Mouse (Mus musculus) megakaryocyte-erythroid progenitor cell, adult 5-6 weeks (primary cell): ENCODE results near the gene Sez6. TPM values are rescaled to one million over a fixed set of nuclear protein-coding genes. Genes with fewer than 3 reads are reported as not detected.

Experiments
- ATAC-seq: replicated peaks from 2 replicates; pipeline ENCODE4 v1.8.0; 2016; ENCODE audit warnings: mild to moderate bottlenecking, inconsistent platforms; ENCODE audit not compliant: severe bottlenecking, poor library complexity, low FRiP score, low TSS enrichment
- total RNA-seq, 2 experiments: library from RNA; stranded (forward) in 1 of 2; stranded (reverse) in 1 of 2; fragments of 200-1000, 215-1000 nt in 1 of 2; fragments of >200 nt in 1 of 2; fragmentation: Nextera tagmentation in 1 of 2; gene quantifications; 2 replicates each; pipeline ENCODE4 v1.2.3; 2014 to 2017

The Sez6 gene
- total RNA-seq, 2 experiments from 2014 or later: not detected

DNA sequence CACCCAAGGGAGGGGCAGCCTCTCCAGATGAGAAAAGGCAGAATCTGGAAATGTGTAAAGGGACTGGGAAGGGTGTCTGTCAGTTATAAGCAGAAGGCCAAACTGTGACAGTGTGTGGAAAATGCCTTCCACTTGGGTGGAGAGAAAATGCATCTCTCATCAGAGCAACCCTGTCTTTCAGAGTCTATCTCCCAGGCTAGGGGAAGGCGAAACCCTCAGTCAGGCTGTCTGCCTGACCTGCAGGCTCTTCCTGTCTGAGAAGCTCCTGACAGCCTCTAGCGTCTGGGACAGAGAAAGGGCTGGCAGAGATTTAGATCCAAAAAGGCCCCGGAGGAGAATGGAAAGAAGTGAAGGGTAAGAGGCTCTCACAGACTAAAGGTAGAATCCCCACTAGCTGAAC lies 26.8 kb upstream of the Sez6 start:
- no peak for ATAC-seq

DNA sequence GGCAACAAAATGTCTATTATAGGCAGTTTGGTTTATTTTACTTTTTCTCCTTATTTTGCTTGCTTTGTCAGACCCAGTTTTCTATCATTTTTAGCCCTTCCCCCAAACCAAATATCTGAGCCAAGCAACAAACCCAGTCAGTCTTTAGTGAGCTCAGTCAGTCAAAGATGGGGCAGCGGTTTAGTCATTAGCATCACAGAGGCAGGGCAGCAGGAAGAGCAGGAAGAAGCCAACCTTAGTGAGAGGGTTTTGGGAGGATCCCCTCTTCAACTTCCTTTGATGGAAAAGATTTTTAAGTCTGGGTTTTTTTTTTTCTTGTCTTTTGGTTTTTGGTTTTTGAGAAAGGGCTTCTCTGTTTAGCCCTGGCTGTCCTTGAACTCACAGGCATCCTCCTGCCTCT lies 25.9 kb upstream of the Sez6 start:
- ATAC-seq: no peak

DNA sequence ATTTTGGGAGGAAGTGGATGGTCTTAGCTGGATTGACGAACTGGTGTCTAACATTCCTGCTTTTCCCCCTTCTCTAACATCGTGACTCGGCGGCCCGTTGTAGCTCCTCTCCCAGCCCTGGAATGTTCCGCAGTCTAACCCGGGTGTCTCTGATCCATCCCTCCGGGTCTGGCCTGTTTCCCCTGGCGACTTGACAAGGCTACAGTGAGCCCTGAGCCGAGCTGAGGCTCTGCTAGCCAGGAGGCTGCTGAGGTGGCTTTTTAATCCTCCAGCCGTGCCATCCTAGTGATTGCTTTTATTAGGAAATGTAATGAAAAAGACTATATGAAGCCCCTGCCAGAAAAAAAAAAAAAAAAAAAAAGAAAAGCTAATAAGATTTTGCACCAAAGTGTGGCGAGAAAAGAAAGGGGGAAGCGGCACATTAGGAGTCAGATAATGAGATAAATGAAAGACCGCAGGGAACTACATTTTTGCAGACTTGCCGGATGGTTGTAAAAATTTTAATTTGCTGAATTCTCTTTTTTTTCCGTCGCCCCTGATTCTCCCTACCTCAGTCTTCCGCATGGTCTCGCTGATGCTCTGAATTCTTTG lies 24.4 kb upstream of the Sez6 start:
- ATAC-seq: no peak

DNA sequence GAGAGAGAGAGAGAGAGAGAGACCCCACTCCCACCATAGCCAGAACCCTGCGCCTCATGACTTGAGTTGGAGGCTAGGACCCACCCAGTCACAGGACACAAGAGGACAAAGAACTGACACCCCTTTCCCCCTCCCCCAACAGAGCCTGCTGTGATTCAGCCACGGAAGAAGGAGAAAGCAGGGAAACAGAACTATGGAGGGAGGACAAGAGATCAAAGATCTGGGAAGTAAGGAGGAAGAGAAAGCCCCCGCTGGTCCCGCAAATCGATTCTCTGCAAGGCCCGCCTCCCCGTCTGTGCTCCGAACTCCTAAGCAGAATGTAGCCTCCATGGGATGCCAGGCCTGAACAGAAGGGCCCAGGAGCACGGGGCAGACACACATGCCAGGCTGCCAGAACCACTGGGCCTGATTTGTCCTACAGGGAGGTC lies 23.8 kb upstream of the Sez6 start:
- ATAC-seq: no peak

DNA sequence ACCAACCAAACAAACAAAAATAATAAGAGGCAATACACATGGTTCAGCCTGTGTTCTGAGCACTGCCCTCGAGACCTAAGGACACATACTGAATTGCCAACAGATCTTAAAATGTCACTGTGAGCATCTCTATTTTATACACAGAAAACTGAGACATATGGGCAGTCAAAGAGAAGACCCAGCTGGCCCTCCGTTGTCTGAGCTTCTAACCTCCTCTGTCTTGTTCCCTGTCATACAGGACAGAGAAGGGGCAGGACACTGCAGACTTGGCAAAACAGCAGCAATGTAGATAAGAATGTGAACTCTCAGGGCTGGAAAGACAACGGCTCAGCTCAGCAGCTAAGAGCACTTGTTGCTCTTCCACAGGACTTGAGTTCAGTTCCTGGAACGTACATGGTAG lies 22.1 kb upstream of the Sez6 start:
- no peak for ATAC-seq

DNA sequence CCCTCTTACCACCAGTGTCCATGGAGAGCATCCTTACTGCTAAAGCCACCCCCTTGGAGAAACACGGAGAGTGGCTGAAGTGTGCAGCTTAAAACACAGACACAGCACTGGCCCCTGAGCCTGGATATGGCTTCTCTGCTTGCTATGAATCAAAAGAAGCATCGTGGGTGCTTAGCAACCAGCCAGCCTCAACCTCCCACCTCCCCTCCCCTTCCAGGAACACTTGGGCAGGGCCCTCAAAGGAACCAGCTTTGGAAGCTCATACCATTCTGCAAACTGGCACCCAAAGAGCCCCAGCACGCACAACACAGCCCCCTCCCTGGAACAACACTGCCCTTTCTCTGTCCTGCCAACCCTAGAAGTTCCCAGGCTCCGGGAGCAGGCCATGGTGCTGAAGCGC lies 21.2 kb upstream of the Sez6 start:
- no peak for ATAC-seq

DNA sequence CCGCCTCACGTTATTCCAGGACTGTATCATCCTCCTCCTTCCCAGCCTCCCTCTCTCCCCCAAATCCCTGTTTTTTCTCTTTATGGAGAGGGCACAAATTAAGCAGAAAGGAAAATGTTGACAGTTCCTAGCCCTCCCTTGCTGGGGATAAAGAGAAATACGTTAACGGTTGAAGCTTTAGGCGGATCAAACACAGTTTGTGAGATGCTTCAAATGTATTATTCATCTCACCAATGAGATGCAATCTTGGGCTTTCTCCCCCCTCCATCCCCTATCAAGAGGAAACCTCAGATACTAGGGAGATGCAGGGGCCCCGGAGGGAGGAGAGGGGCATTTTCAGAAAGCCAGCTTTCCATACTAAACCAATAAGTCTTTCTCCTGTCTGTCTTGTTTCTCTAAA lies 20.8 kb upstream of the Sez6 start:
- ATAC-seq: no peak

DNA sequence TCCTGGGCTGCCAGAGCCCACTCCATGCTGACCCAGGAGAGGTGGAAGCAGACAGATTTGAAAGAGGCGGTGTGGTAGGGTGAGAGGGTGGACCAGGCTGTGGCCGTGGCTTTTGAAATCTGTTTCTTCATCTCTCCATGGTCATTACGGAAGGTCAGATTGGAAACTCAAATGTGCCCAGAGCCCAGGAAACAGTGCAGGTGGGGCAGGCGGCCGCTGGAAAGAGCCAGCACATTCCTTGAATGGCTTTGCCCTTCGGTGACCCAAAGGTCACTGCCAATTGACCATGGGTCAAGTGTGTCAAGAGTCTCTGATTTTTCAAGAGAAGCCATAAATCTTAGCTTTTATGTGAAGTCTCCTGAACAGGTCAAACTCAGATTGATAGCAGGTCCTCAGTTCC lies 17.1 kb upstream of the Sez6 start:
- no peak for ATAC-seq

DNA sequence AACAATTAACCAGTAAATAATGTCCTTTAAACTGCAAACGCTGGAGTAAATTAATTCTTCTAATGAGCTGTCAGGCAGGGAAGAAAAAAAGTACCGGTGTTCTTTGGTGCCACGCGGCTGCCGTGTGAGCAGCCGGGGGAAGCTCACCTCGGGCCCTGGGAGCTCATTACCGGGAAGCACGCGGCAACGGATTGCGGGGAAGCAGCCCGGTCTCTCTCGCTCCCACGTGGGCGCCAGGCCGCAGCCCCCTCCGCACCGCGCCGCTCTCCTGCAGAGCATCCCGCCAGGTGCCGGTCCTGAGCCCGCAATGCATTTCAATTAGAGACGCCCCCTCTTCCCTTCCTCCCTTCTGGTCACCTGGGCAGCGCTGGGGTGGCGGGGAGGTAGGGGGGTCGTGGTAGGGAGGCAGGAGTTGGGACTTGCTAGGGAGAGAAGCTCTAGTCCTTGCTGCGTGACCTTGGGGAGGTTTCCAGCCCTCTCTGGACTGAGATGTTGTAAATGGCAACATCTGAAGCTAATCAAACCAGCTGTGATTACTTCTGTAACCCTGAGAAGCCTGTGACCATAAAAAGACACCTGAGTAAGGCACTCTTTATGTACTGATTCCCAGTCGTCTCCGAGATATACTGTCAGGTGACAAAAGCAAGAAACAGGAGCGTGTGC lies 15.9 kb upstream of the Sez6 start:
- ATAC-seq: no peak

DNA sequence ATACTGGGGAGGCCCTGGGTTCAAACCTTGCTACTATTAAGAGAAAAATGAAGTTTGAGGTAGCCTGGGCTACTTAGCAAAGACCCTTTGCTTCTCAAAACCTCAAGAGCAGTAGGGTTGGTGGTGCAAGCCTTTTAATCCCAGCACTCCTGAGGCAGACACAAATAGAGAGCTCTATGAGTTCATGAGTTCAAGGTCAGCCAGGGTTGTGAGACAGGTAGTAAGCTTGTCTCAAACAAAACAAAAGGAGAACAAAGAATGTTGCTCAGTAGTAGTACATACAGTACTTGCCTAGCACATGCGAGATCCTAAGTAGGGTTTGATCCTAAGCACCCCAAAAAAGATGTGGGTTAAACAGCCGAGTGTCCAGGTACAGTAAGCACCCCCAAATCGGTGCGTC lies 13.9 kb upstream of the Sez6 start:
- no peak for ATAC-seq

DNA sequence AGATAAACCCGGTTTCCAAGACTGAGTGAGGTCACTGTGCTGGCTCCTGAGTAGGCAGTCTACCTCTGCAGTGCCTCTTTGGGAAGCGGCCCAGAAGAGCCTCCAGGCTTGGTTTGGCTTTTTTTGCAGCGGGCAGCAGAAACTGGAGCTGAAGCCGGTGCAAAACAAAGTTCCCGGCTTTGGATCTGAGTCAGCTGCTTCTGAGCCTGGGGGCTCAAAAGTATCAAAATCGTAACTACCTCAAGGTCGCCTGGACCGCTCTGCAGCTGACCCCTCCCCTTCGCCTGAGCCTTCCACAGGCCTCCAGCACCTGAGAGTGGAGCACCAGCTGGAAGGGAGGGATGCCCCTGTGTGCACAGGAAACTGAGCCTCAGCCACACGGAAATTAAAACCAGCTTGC lies 13.4 kb upstream of the Sez6 start:
- no peak for ATAC-seq

DNA sequence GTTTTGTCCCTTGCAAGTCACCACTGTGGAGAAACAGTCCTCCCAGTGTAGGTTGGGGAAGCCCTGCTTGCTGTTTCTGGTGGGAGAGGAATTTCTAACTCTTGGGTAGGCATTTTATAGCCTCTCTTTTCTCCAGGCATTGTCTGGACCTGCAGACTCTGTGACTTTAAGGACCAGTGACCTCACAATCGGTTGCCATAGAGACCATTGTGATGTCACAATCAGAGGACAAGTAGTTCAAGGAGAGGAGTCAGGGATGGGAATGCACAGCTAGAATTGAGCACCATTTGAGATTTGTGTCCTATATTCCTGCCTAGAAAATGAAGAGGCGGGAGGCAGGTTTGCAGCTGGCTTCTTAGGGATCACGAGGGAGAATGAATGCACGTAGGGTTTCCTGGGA lies 7.3 kb upstream of the Sez6 start:
- ATAC-seq: no peak

DNA sequence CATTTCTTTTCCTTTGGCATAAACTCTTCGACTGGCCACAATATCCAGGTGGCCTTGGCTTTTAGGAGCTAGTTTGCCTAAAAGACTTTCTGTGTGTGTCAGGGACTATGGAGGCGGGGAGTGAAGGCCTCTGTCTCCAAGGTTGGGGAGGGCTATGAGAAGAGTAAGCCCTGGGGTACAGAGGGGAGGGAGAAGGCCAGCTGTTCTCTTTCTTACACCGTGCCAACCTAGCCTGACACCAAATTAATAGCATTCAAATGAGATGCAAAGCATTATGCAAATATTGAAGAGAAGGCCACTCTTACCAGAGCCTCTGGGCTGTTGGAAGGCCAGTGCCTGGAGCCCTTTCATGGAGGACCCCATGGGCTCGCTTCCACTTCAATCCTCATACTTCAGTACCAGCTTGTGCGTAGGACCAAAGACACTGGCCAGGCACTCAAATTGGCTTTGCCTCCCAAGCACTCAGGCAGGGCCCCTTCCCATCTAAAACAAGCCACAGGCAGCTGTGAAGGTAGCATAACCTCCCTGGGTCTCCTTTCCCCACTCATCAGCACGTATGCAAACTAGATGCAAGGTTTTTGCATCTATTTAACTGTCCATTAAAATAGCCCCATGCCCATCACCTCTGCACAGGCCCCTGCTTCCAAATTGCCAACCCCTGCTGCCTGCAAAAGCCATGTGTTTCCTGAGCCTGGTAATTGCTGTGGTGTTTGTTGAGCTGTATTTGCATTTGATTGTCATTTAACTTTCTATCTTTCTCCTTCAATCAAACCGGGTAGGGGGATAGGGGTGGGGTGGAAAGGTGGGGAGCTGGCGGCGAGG lies 4.6 kb upstream of the Sez6 start:
- no peak for ATAC-seq

DNA sequence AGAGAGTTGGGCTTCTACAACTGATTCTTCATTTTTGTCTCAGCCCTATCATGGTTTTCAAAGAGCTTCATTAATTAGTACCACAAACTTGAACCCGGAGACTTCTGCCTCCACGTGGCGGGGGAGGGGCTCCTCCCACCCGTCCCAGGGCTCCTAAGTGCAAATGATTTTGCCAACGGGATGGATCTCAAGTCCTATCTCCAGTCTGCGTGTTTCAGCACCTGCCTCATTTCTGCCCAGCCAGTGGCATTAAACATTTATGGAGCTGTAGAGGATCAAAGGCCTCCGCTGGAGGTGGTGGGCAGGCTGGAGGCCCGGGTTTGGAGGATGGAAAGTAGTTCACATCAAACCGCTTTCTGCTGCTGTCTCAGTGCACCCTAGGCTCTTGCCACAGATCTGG lies 3.9 kb upstream of the Sez6 start:
- no peak for ATAC-seq

DNA sequence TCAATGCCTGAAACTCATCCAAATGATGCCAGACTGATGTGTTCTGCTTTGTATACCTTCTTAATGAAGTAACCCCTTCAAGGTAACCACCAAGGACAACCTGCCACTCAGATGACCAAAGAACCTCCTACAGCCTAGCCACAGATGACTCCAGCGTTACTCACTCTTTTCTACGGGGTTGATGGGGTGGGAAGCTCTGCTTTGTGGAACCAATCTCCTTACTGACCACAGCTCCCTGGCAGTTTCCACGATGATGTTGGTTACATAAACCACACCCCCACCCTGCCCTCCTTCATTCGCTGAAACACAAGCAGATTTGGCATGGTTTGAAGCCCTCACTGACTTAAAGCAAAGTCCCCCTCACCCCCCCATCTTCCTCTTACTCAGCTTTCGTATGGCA lies 2.8 kb upstream of the Sez6 start:
- no peak for ATAC-seq

DNA sequence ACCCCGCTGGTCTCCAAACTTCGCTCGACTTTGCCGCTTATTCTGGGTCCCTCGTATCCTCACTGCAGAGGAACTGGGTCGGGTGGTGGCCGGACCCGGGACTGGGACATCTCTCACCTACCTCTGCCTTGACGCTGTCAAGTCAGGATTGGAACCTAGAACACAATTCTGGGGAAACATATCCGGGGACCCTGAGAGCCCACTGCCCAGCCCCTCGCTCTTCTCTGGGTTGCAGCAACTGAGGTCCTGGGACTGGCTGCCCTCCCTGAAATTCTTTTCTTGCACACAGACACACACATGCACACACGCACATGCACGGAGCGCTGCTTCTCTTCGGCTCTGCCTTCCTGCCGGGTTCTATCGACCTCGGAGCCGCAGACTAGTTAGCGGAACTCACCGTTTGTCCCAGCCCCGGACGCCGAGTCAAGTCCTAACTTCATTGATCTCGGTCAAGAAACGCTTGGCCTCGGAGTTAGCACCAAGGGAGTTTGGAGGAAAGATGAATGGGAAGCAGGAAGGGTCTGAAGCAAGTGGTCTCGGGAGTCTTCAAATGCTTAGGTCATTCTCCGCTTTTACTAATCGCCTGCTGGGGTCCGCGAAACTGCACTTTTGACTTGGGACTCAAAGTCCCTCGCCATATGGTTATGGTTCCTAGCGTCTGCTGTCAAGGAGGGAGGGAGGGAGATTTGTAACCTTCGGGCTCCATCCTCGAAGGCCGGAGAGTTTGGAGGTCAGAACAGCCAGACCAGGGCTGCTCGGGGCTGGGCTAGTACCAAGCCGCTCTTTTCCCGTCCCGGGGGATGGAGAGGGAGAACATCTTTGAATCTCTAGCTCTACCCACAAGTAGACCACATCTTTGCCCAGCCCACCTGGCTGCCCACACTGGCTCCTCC lies 1.2 kb downstream of the Sez6 start:
- ATAC-seq: no peak

DNA sequence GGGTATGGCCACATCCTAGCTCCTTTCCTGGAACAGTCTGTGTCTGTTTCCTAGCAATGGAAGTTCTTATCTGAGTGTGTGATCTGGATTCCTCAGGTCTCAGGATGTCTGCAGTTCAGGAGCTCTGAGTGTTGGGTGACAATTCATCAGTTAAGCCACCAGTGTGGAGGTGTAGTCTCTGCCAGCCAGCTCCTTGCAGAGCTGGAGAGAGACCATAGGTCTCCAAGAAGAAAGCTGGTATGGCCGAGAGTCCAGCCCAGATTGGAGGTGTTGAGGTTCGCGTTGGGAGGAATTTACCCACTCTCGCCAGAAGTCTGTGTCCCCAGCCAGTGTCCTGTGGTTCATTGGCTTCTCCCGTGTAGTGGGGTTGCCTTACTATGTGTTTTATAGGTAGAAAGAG lies 2.0 kb downstream of the Sez6 start:
- no peak for ATAC-seq

DNA sequence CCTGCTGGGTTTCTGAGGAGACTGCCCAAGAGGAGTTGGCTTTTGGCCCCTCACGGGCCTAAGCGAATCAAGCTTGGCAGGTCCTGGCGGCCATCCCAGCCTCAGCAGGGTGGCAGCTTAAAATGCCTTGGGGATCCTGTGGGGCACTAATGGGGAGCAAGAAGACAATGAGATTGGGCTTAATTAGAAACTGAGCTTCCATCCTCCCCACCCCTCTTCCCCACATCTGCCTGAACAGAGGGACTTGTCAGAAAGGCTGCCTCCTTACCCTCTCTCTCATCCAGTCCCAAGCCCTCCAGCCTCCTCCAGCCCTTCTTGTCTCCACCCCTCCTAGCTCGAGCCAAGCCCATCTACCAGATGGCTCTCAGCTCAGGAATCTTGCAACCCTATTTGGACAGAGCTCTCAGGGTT lies 3.5 kb downstream of the Sez6 start:
- ATAC-seq: no peak

DNA sequence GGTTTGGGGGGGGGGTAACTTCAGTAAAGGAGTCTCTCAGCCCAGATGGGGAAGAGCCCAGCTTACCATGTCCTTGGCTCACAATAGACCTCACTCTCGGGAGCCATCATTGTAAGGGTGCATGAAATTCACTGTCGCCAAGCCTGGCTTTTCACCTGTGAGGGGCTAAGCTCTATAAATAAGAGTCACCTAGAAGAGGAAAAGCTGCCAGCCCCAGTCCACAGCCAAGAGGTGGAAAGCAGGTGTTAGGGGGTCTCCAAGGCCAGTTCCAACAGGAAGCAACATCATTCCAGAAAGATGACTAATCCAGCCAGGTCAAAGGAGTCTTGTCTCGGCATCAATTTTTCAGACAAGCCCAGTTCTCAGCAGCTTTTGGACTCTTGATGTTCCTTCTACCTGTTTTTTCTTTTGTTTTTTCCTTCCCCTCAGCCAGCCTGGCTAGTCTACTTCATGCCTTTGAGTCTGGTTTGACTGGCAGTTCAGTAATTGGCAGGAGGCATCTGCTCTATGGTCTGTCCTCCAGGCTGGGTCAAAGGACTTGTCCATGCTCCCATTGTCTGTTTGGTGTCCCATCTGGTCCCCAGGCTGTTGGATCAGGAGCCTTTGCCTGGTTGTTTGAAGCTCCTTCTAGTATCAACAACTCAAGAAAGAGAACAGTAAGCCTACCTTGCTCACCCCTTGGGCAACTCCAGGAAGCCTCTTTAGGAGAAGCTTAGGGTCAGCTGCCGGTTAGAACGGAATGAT lies 4.1 kb downstream of the Sez6 start:
- no peak for ATAC-seq
